Mouse (Mus musculus): ENCODE data around the gene Eef1akmt3.
"Not testable (repeated sequence)": the region's sequence is repeated elsewhere in the genome, so short reads cannot be mapped to it uniquely, and the experiment has no call there.

The Eef1akmt3 gene

DNA sequence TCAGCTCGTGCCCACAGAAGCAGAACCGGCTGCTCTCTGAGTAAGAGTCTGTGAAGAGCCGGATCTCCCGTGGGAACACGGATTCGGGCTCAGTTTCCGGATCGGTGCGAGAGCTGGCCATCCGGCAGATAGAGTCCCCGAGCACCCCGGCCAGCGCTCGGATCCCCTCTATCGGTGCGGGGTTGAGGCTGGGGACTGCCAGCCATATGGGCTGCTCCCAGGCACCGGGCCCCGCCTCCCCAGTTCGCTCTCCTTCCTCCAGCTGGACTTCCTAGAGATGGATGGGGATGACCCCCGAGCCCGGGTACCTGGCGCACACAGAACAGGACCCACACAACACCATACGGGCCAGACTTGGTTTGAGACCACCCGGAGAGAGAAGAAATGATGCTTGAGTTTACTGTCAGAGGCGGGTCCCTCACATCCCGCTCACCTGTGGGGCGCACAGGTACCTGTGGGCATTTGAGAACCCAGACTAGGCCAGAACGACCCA is at the start of gene Eef1akmt3, which contains the start of gene Mettl1:
TSS of gene Eef1akmt3 (minus strand) at position 240 of the 493 bp plus-strand sequence.
TSS of gene Mettl1 (plus strand) at position 141 of the 493 bp plus-strand sequence.
- DNase-seq: no peak

DNA sequence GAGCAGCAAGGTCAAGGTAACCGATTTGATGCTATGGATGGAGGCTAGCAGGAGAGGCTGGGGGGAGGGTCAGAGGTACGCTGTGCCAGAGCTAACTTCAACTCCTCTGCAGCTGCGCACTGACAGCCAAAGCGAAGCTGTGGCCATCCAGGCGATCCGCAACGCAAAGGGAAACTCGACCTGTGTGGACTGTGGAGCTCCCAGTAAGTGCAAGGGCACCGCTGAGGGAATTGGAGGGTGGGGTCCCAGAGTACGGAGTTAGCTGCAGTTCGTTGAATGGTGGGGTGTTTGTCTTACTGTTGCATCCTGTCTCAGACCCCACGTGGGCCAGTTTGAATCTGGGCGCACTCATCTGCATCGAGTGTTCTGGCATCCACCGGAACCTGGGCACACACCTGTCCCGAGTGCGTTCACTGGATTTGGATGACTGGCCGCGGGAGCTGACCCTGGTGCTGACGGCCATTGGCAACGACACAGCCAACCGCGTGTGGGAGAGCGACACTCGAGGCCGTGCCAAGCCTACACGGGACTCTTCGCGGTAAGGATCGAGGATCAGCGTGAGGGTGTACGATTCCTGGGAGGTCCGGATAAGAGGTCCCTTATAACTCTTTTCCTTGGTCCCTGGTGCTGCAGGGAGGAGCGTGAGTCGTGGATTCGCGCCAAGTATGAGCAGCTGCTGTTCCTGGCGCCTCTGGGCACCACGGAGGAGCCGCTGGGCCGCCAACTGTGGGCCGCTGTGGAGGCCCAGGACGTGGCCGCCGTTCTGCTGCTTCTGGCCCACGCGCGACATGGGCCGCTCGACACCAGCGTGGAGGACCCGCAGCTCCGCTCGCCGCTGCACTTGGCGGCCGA is 49.5 kb upstream of the Eef1akmt3 start:
- no peak for DNase-seq

DNA sequence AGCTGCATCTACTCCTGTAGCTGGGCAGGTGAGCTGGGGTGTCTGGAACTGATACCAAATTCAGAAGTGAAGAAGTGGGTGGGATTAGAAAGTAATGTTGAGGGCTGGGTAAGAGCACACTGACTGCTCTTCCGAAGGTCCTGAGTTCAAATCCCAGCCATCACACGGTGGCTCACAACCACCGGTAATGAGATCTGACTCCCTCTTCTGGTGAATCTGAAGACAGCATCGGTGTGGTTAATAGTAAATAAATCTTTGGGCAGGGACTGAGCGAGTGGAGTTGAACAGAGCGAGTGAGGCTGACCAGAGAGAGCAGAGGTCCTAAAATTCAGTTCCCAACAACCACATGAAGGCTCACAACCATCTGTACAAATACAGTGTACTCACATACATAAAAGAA is 44.3 kb upstream of the Eef1akmt3 start:
- no peak for DNase-seq

DNA sequence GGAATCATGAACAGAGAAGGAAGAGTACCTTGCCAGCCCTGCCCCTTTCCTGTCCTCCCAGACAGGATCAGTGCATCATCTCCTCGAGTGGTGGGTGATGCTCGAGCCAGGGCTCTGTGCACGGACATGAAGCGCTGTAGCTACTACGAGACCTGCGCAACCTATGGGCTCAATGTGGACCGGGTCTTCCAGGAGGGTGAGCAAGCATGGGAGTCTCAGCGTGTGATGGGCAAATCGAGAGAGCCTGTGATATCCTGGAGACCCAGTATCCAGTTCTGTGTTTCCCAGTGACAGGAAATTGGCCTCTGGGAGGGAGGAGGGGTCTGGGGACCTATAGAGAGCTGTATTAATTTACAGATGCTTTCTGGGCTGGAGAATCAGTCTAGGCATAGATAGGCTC is 43.7 kb upstream of the Eef1akmt3 start:
- DNase-seq: no peak

DNA sequence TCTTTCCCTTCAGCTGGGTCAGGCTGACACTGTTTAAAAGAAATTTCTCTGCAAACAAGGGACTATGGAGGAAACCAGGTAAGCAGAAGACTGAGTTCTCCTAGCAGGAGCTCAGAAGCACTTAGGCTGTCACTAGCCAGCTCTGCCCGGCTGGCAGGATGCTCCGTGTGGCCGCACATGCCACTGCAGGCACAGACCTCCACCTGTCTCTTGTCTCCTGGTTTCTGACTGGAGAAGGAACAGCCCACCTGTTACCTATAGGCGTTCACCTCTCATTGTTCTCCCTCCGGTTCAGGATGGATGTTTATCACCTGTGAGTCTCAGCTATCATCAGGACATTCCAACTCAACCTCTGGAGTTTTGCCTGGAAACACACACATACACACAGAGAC is 42.6 kb upstream of the Eef1akmt3 start:
- DNase-seq: no peak

DNA sequence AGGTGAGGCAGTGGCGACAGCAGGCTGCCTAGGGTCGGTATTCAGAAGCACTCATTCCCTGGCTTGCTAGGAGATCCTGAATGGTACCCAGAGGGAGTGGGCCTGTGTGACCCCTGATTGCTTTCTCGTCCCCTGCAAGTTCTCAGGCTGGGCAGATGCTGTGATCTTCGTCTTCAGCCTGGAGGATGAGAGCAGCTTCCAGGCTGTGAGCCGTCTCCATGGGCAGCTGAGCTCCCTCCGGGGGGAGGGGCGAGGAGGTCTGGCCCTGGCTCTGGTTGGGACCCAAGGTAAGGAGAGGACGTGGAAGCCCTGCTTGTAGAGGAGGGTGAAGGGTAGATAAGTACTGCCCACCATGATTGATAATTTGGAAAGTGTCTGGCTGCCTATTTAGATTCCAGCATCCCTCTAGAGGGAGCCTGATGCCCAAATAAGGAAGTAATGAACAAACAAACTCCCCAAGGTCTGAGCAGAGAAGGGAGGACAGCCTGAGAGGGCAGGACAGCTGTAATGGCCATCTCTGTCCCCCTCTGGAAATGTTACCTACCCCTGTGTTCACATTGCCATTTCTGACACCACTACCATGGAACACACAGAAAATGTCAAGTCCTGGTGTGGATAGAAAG is 42.1 kb upstream of the Eef1akmt3 start:
- DNase-seq: no peak

DNA sequence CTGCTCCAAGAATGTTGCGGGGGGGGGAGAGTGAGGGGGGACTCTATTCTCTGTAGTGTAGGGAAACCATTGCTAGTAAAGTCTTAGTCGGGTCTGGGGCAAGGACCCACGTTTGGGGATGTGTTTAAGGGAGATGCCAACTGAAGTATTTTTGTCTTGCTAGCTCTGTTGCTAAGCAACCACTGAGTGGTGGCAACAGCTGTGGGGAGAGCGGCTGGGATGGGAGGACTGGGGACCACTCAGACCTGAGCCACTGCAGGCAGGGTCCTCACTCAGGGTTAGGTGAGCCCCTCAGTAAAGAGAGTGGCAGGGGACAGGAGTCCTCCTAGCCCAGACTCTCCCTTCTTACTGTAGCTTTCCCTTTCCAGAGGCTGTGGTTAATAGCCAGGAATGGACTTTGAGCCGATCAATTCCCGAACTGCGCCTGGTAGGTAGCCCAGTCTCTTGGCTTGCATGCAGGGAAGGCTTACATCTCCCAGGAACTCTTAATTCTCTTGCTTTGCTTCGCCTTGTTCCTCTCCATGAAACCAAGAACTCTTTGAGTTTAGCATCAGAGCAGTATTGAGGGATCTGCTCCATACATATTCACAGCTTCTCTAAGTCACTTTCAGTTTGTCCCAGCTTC is 40.8 kb upstream of the Eef1akmt3 start:
- no peak for DNase-seq

DNA sequence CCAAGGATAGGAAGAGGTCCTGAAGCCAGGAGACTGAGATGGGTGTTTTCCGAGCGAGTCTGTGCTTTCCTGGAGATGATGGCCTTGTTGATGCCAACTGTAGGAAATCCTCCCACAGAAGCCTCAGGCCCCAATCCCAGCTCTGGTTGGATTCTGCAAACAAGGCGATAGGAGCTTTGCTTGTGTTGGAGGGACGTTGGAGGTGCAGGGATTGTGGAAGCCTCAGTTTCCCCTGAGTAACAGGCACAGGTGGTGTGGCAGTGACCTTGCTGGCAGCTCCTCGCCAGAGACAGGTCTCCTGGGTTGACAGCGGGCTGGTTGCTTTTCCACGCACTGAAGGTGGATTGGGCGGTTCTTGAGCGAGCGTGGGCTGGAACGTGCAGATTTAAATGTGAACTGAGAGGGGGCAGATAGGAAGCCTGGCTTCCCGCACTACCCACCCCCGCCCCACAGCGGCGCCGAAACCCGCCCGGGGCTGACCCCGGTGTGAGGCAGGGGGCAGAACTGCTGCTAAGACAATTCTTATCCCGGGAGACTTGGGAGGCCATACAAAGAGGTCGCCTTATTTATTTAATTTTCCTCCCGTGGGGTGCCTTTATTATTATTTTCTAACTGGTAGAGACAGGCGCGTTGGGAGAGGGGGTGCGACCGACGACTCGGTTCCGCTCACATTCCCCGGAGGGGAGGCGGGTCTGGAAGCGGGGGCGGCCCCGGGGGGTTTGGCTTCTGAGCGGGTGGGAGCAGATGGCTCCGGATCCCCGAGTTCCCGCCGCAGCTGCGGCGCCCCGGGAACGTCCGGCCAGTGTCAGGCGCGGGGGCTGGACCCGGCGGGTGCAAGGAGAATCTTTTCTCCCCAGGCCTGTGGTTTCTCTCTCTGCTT is 39.8 kb upstream of the Eef1akmt3 start:
- peak; percentile 78 for DNase-seq

DNA sequence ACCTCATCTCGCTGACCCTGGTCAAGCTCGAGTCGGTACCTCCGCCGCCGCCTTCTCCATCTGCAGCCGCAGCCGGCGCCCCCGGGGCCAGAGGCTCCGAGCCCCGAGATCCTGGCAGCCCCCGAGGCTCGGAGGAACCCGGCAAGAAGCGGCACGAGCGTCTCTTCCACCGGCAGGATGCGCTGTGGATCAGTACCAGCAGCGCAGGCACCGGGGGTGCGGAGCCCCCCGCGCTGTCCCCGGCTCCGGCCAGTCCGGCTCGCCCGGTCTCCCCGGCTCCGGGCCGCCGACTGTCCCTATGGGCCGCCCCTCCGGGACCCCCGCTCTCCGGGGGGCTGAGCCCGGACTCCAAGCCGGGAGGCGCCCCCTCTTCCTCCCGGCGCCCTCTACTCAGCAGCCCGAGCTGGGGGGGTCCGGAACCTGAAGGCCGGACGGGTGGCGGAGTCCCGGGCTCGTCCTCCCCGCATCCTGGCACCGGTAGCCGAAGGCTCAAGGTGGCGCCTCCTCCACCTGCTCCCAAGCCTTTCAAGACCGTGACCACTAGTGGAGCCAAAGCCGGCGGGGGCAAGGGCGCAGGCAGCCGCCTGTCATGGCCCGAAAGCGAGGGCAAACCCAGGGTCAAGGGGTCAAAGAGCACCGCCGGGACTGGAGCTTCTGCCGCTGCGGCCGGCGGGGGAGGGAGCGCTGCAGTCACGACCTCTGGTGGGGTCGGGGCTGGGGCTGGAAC is 38.5 kb upstream of the Eef1akmt3 start:
- no peak for DNase-seq

DNA sequence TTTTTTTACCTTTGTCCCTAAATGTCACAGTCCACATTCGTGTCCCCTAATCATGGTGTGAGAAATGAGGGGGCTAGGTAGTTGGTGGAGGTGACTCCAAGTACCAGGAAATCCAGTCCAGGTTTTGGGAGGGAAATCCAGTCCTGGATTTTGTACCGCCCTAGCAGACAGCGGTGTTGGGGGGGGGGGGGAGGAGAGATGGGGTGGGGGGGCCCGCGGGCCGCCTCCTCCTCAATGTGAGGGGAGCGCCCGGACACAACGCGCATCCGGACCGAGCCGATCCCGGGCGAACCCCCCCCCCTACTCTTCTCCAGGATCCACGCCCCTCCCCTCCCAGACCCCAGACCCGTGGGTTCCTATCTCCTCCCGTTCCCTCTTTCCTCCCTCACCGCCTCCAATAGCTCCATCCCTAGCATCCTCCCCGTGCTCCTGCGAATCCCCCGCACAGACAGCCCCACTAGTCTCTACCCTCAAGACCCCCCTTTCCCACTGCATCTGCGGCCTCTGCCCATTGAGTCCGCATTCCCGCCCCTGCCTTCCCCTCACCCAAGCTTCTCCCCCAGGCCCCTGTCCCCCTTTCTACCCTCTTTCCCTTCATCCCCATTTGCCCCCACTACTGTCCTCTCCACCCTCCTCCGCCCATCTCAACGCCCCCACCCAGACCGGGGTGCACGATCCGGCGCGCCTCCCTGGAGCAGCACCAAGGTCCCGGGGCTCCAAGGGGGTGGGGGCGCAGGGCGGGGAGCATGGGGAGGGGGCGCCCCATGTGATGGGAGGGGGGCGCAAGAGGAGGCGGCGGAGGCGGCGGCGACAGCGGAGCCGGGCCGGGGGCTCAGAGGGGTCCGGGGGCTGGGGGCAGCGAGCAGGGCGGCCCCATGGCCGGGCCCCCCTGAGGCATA is 37.6 kb upstream of the Eef1akmt3 start:
- peak; percentile 72 for DNase-seq

DNA sequence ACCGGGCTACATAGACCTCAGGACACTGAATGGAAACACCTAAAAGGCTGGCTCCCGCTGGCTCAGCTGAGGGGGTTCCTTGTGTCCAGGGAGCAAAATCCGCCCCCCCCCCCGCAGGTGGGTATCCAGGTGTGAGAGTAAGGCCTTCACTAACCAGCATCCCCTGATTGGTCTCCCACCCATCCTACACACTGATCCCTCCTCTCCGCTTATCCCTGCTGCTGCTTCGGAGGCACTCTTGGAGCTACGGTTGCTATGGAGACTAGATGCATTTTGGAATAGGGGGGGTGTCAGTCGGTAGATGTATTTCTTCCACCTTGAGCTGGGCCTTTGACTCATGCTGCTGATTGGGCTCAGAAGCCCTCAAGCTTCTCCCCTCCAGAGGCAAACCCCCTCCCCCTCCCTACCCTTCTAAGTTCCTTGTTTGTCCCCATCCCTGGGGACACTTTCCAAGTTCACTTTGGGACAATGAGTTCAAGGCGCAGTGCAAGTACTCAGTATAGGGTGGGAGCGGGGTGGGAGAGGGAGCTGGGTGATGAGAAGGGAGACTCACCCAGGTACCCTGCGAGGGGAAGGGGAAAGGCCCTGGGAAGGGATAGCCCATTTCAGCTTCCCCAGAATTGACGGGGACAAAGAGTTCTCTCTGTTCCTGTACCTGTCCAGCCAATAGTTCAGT is 36.8 kb upstream of the Eef1akmt3 start:
- DNase-seq: peak; percentile 82

DNA sequence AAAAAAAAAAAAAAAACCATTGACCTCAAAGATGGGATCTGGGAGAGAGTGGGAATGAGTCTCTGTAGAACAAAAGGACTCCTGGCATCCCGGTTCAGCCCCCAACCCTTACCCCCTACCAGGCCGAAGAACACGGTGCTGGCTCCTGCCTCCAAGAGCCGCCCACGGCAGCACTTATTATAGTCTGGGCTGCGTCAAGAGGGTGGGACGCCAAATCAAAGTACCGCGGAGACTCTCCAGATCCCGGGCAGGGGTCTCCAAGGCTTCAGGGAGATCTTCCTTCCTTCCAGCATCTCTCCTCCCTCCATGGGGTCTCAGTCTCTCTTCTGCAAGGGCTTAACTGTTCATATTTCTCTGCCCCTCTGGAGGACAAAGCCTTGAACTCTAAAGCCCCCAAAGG is 36.2 kb upstream of the Eef1akmt3 start:
- peak; percentile 75 for DNase-seq

DNA sequence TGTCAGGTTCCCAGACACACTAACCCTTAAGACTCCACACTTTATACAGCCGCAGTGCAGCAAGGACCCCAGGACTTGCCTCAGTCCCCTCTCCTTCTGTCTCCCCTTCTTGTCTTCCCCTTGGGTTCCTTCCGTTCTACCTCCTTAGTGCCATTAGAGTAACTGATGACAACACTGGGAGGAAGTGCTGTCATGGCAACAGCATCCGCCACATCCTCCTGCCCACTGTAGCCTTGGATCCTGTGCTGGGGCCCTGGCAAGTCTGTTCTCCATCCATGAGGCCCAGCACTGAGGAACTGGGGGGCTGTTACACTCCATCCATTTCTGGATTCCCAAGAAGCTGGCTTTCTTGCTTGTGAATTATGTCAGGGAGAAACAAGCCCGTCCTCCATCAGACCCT is 34.8 kb upstream of the Eef1akmt3 start:
- no peak for DNase-seq

DNA sequence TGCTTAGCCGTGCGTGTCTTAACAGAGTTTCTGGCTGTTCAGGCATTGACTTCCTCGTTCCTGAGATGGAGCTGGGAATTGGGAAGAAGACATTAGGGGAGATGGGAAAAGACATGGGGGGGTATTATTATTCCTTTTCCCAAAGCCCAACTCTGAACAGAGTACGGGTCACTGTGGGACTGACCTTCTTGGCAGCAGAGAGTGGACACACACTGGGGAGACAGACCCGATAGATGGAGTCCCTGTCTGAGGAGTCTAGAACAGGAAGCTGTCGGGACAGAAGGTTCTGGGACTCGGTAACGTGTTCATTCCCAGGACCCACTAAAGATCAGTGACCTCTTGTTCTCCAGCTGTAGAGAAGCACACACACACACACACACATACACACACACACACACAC is 34.3 kb upstream of the Eef1akmt3 start:
- no peak for DNase-seq

DNA sequence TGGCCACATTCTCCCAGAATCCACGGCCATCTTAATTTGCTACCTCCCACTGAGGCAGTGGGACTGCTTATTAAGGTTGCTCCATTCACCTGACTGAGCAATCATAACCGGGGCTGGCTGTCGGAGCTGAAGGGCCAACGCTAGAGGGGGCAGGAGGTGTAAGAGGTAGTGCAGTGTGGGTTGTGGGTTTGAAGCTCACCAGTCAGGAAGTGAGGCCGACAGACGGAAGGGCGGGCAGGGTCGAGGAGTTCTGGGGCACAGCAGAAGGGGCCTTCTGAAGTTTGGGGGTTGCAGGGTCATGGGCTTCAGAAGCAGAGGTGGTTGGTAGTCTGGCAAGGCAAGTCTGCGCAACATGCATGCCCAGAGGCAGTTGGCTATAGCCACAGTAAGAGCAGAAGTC is 33.8 kb upstream of the Eef1akmt3 start, which contains the start of gene Agap2:
TSS of gene Agap2 (plus strand) at position 205 of the 400 bp plus-strand sequence.
- DNase-seq: no peak

DNA sequence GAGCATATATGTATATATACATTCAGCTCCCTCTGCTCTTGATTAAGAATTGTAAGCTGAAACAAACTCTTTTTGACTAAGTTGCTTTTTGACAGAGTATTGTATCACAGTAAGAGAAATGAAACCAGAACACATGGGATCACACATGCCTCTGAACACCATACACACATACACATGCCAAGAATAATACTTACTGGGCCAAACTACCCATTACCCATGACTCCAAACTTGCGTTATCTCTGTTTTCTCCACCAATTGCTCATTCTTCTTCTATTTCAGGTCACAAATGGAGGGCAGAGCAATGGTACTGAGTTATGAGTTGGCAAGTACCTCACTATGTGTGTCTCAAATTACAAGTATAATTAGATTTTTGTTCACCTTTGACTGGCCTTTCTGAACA is 32.7 kb upstream of the Eef1akmt3 start:
- no peak for DNase-seq

DNA sequence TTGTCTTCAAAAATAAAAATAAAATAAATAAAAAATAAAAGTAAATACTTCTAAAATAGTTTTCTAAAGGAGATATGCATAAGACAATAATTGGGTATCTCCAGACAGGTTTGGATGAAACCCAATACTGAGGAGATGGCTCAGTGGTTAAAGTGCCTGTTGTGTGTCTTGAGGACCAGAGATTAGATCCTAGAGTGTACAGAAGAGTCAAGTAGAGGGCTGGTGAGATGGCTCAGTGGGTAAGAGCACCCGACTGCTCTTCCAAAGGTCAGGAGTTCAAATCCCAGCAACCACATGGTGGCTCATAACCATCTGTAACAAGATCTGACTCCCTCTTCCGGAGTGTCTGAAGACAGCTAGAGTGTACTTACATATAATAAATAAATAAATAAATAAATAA is 31.7 kb upstream of the Eef1akmt3 start:
- not testable (repeated sequence) for DNase-seq

DNA sequence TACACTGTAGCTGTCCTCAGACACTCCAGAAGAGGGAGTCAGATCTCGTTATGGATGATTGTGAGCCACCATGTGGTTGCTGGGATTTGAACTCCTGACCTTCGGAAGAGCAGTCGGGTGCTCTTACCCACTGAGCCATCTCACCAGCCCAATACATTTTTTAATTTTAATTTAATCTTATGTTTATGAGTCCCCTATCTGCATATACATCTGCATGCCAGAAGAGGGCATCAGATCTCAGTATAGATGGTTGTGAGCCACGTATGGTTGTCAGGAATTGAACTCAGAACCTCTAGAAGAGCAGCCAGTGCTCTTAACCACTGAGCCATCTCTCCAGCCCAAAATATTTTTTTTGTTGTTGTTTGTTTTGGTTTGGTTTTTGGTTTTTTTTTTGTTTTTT is 31.0 kb upstream of the Eef1akmt3 start:
- not testable (repeated sequence) for DNase-seq

DNA sequence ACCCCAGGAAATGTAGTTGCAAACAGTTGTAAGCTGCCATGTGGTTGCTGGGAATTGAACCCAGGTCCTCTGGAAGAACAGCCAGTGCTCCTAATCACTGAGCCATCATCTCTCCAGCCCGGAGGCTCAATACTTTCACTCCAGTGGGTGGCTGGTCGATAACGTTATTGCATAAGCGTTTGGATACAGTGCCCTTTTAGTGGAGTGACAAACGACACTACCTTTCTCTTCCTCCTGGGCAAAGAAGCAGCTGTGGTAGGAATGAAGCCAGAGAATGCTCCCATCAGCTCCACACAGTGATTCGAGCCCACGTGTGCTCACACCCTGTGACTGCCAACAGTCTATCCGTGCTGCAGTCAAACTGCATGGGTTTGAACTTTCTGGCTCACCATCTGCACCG is 29.9 kb upstream of the Eef1akmt3 start:
- no peak for DNase-seq

Data from right cerebral cortex, adult 18-20 months (tissue).